Mouse (Mus musculus) myocyte (in vitro differentiated cells): ENCODE measurements at regions not wholly inside any gene's neighbourhood (a gene's known extent, or its start where the extent isn't known, plus 50 kb on each side); places are given as distances from the start of the nearest gene placed in this dataset.
"Not testable (repeated sequence)": the region's sequence is repeated elsewhere in the genome, so short reads cannot be mapped to it uniquely, and the experiment has no call there.

Experiments used
- H3K27me3 ChIP-seq: one replicate; pipeline ENCODE4 v1.6.1; 2011; ENCODE audit not compliant: control insufficient read depth, insufficient read depth, insufficient read length
- H3K36me3 ChIP-seq: one replicate; pipeline ENCODE4 v1.6.1; 2011; ENCODE audit not compliant: control insufficient read depth, insufficient read depth
- H3K4me2 ChIP-seq: one replicate; pipeline ENCODE4 v1.6.1; 2011; ENCODE audit warnings: low read depth, control low read depth
- H3K4me3 ChIP-seq: one replicate; pipeline ENCODE4 v1.5.1; 2011; ENCODE audit warnings: mild to moderate bottlenecking, control low read depth, moderate library complexity
- H3K79me2 ChIP-seq: one replicate; pipeline ENCODE4 v1.6.1; 2011; ENCODE audit not compliant: control insufficient read depth, insufficient read depth
- H3ac ChIP-seq: one replicate; pipeline ENCODE4 v1.6.1; 2011; ENCODE audit not compliant: control insufficient read depth, insufficient read length
- CEBPB ChIP-seq: IDR thresholded peaks from 2 replicates; pipeline ENCODE4 v1.6.1; 2011; ENCODE audit warnings: mild to moderate bottlenecking, moderate library complexity; ENCODE audit not compliant: poor library complexity, insufficient read depth, severe bottlenecking
- E2F4 ChIP-seq: IDR thresholded peaks from one replicate; pipeline ENCODE4 v1.6.1; 2011; ENCODE audit warnings: mild to moderate bottlenecking, control low read depth, moderate library complexity; ENCODE audit not compliant: insufficient read depth
- MAX ChIP-seq: IDR thresholded peaks from one replicate; pipeline ENCODE4 v1.6.1; 2011; ENCODE audit warnings: low read depth, mild to moderate bottlenecking, control low read depth
- MYOD1 ChIP-seq, 3 experiments: IDR thresholded peaks; one replicate each; pipeline ENCODE4 v1.6.1; 2011; ENCODE audit warnings: control low read depth in 2 of 3, low read depth in 2 of 3, mild to moderate bottlenecking in 2 of 3, moderate library complexity in 1 of 3; ENCODE audit not compliant: insufficient read length in 2 of 3, control insufficient read depth in 1 of 3
- MYOG ChIP-seq, 3 experiments: IDR thresholded peaks; one replicate each; pipeline ENCODE4 v1.6.1; 2011; ENCODE audit warnings: control low read depth in 2 of 3, low read depth in 2 of 3, mild to moderate bottlenecking in 2 of 3; ENCODE audit not compliant: insufficient read length in 2 of 3, control insufficient read depth in 1 of 3, insufficient read depth in 1 of 3
- POLR2A ChIP-seq: IDR thresholded peaks from one replicate; pipeline ENCODE4 v1.6.1; 2011; ENCODE audit warnings: low read depth, mild to moderate bottlenecking, control low read depth, moderate library complexity; ENCODE audit not compliant: insufficient read length
- POLR2AphosphoS2 ChIP-seq: IDR thresholded peaks from one replicate; pipeline ENCODE4 v1.6.1; 2011; ENCODE audit warnings: low read depth, control low read depth; ENCODE audit not compliant: insufficient read length
- REST ChIP-seq: IDR thresholded peaks from one replicate; pipeline ENCODE4 v1.6.1; 2011; ENCODE audit warnings: mild to moderate bottlenecking, control low read depth, moderate library complexity; ENCODE audit not compliant: insufficient read depth, insufficient read length
- SRF ChIP-seq: IDR thresholded peaks from one replicate; pipeline ENCODE4 v1.6.1; 2011; ENCODE audit warnings: low read depth; ENCODE audit not compliant: control insufficient read depth, insufficient read length
- TCF12 ChIP-seq: IDR thresholded peaks from one replicate; pipeline ENCODE4 v1.6.1; 2011; ENCODE audit warnings: mild to moderate bottlenecking, control low read depth; ENCODE audit not compliant: poor library complexity, insufficient read depth, severe bottlenecking
- TCF3 ChIP-seq: IDR thresholded peaks from one replicate; pipeline ENCODE4 v1.6.1; 2011; ENCODE audit warnings: low read depth, control low read depth; ENCODE audit not compliant: insufficient read length
- USF1 ChIP-seq: IDR thresholded peaks from one replicate; pipeline ENCODE4 v1.6.1; 2011; ENCODE audit warnings: low read depth, mild to moderate bottlenecking, control low read depth, moderate library complexity

DNA sequence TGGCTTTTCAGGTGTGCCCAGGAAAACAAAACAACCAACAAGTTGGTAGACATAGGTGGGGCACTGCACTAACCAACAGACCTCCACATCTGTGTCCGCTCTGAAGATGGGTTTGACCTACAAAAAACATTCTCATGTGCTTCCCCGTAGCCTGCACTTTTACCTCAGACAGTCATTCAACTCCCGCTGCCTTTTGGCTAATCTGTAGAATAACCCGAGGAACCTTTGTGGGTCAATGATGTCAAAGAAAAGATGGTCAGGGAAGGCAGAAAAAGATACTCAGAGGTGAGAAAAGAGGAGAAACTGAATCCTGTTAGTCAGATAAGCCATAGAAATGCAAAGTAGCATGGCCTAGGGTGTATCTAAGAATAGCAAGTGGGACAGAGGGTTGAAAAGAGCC, 170.8 kb downstream of the Snx19 start:
- Histone ChIP-seq H3K27me3 (no peaks in the 10 kb centered on the region), H3K4me3 (no peak overlapping the region), H3K79me2 (no peaks in the 10 kb centered on the region), H3K36me3 (no peaks in the 10 kb centered on the region), H3K4me2 (no peak overlapping the region), H3ac (no peak overlapping the region)
- TF ChIP-seq POLR2AphosphoS2 (no peak), TCF3 (no peak), POLR2A (no peak), USF1 (no peak), TCF12 (no peak), E2F4 (no peak), MYOD1 (IDR thresholded peaks at IDR 0.05; ENCODE audit: control insufficient read depth in 1 of 3, insufficient read length in 2 of 3, low read depth in 2 of 3) (no peak), CEBPB (no peak), MAX (no peak), MYOG (IDR thresholded peaks at IDR 0.05; ENCODE audit: control insufficient read depth in 1 of 3, insufficient read depth in 1 of 3, insufficient read length in 2 of 3, low read depth in 2 of 3) (no peak), SRF (no peak)

DNA sequence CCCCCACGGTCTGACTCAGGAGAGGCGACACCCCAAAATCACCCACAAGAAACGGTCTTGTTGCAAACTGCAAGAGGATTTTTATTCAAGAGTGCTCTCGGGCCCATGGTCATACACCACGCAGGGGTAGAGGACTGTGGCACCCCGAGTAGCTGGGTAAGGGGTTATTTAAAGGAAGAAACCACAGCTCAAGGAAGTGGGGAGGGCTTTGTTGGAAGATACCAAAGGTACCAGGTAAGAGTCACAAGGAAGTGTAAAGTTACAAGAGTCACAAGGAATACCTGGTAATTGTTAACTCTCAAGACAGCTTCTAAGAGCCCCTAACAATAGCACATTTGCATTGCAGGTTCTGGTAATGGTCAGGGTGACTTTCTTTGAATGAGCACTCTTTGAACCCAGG, 170.2 kb downstream of the Snx19 start:
- H3K27me3 ChIP-seq, H3ac ChIP-seq, H3K4me2 ChIP-seq, H3K79me2 ChIP-seq, H3K36me3 ChIP-seq, H3K4me3 ChIP-seq: not testable (repeated sequence)

DNA sequence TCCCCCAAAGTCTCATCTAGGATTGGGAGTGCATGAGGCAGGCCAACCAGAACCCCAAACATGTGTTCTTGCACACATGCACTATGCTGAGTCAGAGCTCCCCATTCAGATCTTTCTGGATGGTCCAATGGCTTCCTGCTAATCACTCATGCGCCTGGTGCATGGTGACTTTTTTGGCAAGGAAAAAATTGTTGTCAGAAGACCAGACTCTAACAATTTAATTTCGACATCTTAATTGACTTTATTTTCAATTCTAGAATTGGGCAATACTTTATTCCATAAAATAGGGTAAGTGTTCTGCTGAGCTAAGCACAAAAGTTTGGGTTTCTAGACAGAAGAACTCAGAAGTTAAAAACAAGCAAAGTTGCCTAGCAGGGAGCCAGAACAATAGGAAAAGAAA, 165.7 kb downstream of the Snx19 start:
- TF ChIP-seq MAX = no peak
- TF ChIP-seq MYOD1 (IDR thresholded peaks at IDR 0.05; ENCODE audit: control insufficient read depth in 1 of 3, insufficient read length in 2 of 3, low read depth in 2 of 3) = no peak
- TF ChIP-seq TCF3 = no peak
- TF ChIP-seq E2F4 = no peak
- TF ChIP-seq TCF12 = no peak
- Histone ChIP-seq H3K4me3 (no peak overlapping the region), H3K4me2 (no peak overlapping the region)

DNA sequence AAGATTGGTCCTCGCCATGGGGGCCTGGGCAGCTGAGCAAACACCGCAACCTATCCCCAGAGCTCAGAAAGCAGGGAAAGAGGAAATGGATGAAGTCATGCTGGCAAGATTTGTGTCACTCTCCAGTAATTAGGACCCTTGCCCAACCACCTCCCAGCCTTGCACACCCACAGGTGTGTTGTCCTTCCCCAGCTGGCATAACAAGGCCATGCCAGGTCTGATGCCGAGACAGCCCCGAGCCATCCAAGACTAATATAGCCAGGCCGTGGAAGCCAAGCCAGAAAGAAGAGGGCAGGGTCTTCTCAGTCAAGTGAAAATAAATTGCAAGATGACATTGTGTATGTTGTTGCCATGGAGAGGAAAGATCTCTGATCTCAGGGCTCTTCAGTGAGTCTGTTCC, 164.3 kb downstream of the Snx19 start:
- no peak overlapping the region for H3K4me2 ChIP-seq
- H3ac ChIP-seq = no peak overlapping the region
- TF ChIP-seq E2F4 (no peak), SRF (no peak), REST (no peak), CEBPB (no peak), MYOD1 (IDR thresholded peaks at IDR 0.05; ENCODE audit: control insufficient read depth in 1 of 3, insufficient read length in 2 of 3, low read depth in 2 of 3) (no peak), TCF12 (no peak), POLR2AphosphoS2 (no peak), USF1 (no peak)
- no peaks in the 10 kb centered on the region for H3K79me2 ChIP-seq
- H3K4me3 ChIP-seq = no peak overlapping the region
- no peaks in the 10 kb centered on the region for H3K27me3 ChIP-seq
- no peaks in the 10 kb centered on the region for H3K36me3 ChIP-seq

More for the DNA sequence above, 165.7 kb downstream of the Snx19 start:
- no peaks in the 10 kb centered on the region for H3K27me3 ChIP-seq
- H3K79me2 ChIP-seq = no peaks in the 10 kb centered on the region
- H3ac ChIP-seq = no peak overlapping the region
- no peaks in the 10 kb centered on the region for H3K36me3 ChIP-seq

DNA sequence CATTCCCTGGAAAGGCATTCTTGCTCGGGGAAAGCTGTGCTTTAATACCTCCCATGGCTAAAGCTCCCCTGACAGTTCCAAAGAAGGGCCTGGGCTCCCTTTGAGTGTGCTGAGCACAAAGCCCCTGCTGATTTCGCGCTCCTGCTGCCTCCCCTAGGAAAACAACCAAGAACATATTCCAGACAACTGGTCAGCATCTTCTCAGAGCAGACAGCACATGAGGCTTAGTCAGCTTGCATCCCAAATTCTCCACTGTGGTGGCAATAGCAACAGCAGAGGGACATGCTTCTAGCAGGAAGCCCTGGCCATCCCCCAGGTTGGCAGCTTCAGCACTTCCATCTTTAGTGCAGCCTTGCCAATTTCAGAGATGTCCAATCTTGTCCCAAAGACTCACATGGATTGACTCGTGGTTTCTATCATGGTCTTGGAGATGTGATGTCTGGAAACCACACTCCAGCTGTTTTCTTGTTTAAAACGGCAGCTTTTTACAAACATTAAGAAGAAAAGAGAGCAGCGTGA, 163.8 kb downstream of the Snx19 start:
- no peaks in the 10 kb centered on the region for H3K79me2 ChIP-seq
- H3K36me3 ChIP-seq = no peaks in the 10 kb centered on the region
- TF ChIP-seq E2F4 (no peak), MYOD1 (IDR thresholded peaks at IDR 0.05; ENCODE audit: control insufficient read depth in 1 of 3, insufficient read length in 2 of 3, low read depth in 2 of 3) (no peak), TCF3 (no peak), CEBPB (no peak), POLR2A (no peak), TCF12 (no peak), MAX (no peak), POLR2AphosphoS2 (no peak), MYOG (IDR thresholded peaks at IDR 0.05; ENCODE audit: control insufficient read depth in 1 of 3, insufficient read depth in 1 of 3, insufficient read length in 2 of 3, low read depth in 2 of 3) (no peak), USF1 (no peak), SRF (no peak), REST (no peak)
- no peaks in the 10 kb centered on the region for H3K27me3 ChIP-seq
- no peak overlapping the region for H3K4me2 ChIP-seq
- H3ac ChIP-seq = no peak overlapping the region
- no peak overlapping the region for H3K4me3 ChIP-seq
